Mouse (Mus musculus) lung, embryonic 16.5 days (tissue): ENCODE measurements around the gene Fam185a. TPM values are rescaled to one million over a fixed set of nuclear protein-coding genes. Genes with fewer than 3 reads are reported as not detected.

ENCODE experiments used
- ATAC-seq: fragments of 200-750 bp; cut with Nextera tagmentation; 2 replicates; pipeline ENCODE4 v1.8.0; 2017; ENCODE audit warnings: low read depth, mild to moderate bottlenecking, moderate library complexity
- H3K27ac ChIP-seq: fragments of 300-500 bp; sonication (generic); 2 replicates; pipeline ENCODE4 v1.5.1; 2014; ENCODE audit warnings: mild to moderate bottlenecking, control low read depth, low read length
- H3K27me3 ChIP-seq: fragments of 300-500 bp; sonication (generic); 2 replicates; pipeline ENCODE4 v1.6.1; 2014; ENCODE audit warnings: low read depth, low read length, mixed read lengths; ENCODE audit not compliant: control insufficient read depth, insufficient read depth
- H3K36me3 ChIP-seq: fragments of 300-500 bp; sonication (generic); 2 replicates; pipeline ENCODE4 v1.6.1; 2014; ENCODE audit warnings: low read length; ENCODE audit not compliant: control insufficient read depth, insufficient read depth
- H3K4me1 ChIP-seq: fragments of 300-500 bp; sonication (generic); replicated peaks from 2 replicates; pipeline ENCODE4 v1.6.1; 2014; ENCODE audit warnings: low read length, mixed read lengths; ENCODE audit not compliant: control insufficient read depth, insufficient read depth
- H3K4me2 ChIP-seq: fragments of 300-500 bp; sonication (generic); 2 replicates; pipeline ENCODE4 v1.6.1; 2014; ENCODE audit warnings: low read depth, low read length, control low read depth
- H3K4me3 ChIP-seq: fragments of 300-500 bp; sonication (generic); 2 replicates; pipeline ENCODE4 v1.5.1; 2014; ENCODE audit warnings: mild to moderate bottlenecking, low read length, control low read depth
- H3K9ac ChIP-seq: fragments of 300-500 bp; sonication (generic); 2 replicates; pipeline ENCODE4 v1.6.1; 2014; ENCODE audit warnings: low read length, control low read depth
- H3K9me3 ChIP-seq: fragments of 300-500 bp; sonication (generic); 2 replicates; pipeline ENCODE4 v1.6.1; 2016; ENCODE audit warnings: low read length; ENCODE audit not compliant: control insufficient read depth
- WGBS: fragments of 180-500 bp; shearing (Covaris S2); extraction: QIAGEN DNeasy Blood & Tissue Kit; methylation state at CpG from one replicate; pipeline ENCODE4 v1.1.7; 2014; 5-methylcytosine and 5-hydroxymethylcytosine counted together
- polyA plus RNA-seq: library from polyadenylated mRNA; unstranded; fragments of >200 nt; fragmentation: Nextera tagmentation; extraction: Ambion mirVana; gene quantifications from 2 replicates; pipeline ENCODE4 v1.2.1, GENCODE M21; 2015

The Fam185a gene
- polyA plus RNA-seq, 1 experiment from 2014 or later: 4.0 TPM

DNA sequence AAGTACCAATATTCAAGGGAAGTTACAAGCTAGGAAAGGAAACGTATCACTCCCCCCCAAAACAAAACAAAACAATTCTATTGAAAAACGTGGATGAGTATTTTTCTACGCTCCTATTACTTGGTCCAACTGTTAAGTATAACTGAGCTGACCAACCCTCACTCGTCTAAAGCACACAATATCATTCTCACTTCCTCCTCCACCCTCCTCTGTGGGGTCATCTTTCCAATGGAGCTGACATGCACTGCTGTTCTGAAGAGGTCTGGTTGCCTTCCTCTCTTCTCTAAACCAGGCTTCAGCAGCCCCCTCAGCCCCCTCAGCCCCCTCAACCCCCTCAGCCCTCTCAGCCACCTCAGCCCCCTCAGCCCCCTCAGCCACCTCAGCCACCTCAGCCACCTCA is 85.0 kb downstream of the Fam185a start:
- H3K9me3 ChIP-seq: no peaks in the 10 kb centered on the region
- peaks cover 2% of the 10 kb centered on the region; the same call in 1 of the 2 replicates for H3K4me1 ChIP-seq
- no peak overlapping the region for H3K9ac ChIP-seq
- no peak overlapping the region for H3K4me2 ChIP-seq
- no peaks in the 10 kb centered on the region for H3K27me3 ChIP-seq
- ATAC-seq: no peak
- no peak overlapping the region for H3K27ac ChIP-seq
- no peak overlapping the region for H3K4me3 ChIP-seq
- H3K36me3 ChIP-seq: no peaks in the 10 kb centered on the region
- 71% methylated on average over 4 of the region's 4 CpGs for WGBS

GRCm38 (mm10) chr5:21513363-21513762 is 88.6 kb downstream of the Fam185a start:
- no peaks in the 10 kb centered on the region for H3K27me3 ChIP-seq
- WGBS: 39% methylated on average over 10 of the region's 10 CpGs
- H3K9ac ChIP-seq: no peak overlapping the region
- no peaks in the 10 kb centered on the region for H3K9me3 ChIP-seq
- H3K4me3 ChIP-seq: no peak overlapping the region
- H3K27ac ChIP-seq: no peak overlapping the region
- ATAC-seq: peak; percentile 28; the same call in 1 of the 2 replicates
- H3K36me3 ChIP-seq: no peaks in the 10 kb centered on the region
- peaks cover 2% of the 10 kb centered on the region; the same call in 1 of the 2 replicates for H3K4me1 ChIP-seq
- H3K4me2 ChIP-seq: no peak overlapping the region

DNA sequence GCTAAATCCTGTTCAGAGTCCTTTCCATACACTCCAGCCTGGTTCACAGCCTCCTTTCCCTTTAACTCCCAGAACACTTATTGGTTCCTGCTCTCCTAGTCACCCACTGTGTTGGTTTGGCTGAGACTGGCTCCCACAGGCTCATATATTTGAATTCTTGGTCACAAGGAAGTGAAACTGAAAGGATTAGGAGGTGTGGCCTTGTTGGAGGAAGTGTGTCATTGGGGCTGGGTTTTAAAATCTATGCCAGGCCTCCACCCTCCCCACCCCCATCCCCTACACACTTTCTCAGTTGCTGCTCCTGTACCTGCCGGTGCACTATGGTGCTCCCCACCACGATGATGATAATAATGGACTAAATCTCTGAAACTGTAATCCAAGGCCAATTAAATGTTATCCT is 92.8 kb downstream of the Fam185a start:
- Histone ChIP-seq H3K36me3 (no peaks in the 10 kb centered on the region), H3K4me1 (peaks cover 2% of the 10 kb centered on the region; the same call in 1 of the 2 replicates), H3K27ac (no peak overlapping the region), H3K4me2 (no peak overlapping the region), H3K27me3 (no peaks in the 10 kb centered on the region), H3K9me3 (no peaks in the 10 kb centered on the region), H3K4me3 (no peak overlapping the region), H3K9ac (no peak overlapping the region)
- WGBS: 92% methylated on average over 2 of the region's 2 CpGs
- ATAC-seq: no peak

GRCm38 (mm10) chr5:21518207-21518606 is 93.4 kb downstream of the Fam185a start:
- ATAC-seq: no peak
- Histone ChIP-seq H3K9ac (no peak overlapping the region), H3K27ac (no peak overlapping the region), H3K4me2 (no peak overlapping the region), H3K4me3 (no peak overlapping the region), H3K36me3 (no peaks in the 10 kb centered on the region), H3K27me3 (no peaks in the 10 kb centered on the region), H3K4me1 (no peaks in the 10 kb centered on the region; the same call in 1 of the 2 replicates), H3K9me3 (no peaks in the 10 kb centered on the region)
- 78% methylated on average over 4 of the region's 4 CpGs for WGBS

- H3K27ac ChIP-seq: no peak overlapping the region
- WGBS: 74% methylated on average over 3 of the region's 3 CpGs
- H3K9me3 ChIP-seq: no peaks in the 10 kb centered on the region
- H3K9ac ChIP-seq: no peak overlapping the region
- H3K27me3 ChIP-seq: no peaks in the 10 kb centered on the region
- no peaks in the 10 kb centered on the region for H3K36me3 ChIP-seq
- no peak overlapping the region for H3K4me2 ChIP-seq
- ATAC-seq: no peak
- H3K4me1 ChIP-seq: no peaks in the 10 kb centered on the region
- H3K4me3 ChIP-seq: no peak overlapping the region
Measured at GRCm38 (mm10) chr5:21519166-21519565, 94.4 kb downstream of the Fam185a start.

GRCm38 (mm10) chr5:21526835-21527485 is 102.2 kb downstream of the Fam185a start:
- H3K9ac ChIP-seq: no peak overlapping the region
- H3K4me2 ChIP-seq: no peak overlapping the region; the same call in 1 of the 2 replicates
- H3K36me3 ChIP-seq: no peaks in the 10 kb centered on the region
- H3K27ac ChIP-seq: peak overlapping the region; percentile 78
- 56% methylated on average over 11 of the region's 11 CpGs for WGBS
- H3K27me3 ChIP-seq: no peaks in the 10 kb centered on the region
- ATAC-seq: no peak
- H3K4me1 ChIP-seq: peaks cover 4% of the 10 kb centered on the region; the same call in 1 of the 2 replicates
- no peak overlapping the region for H3K4me3 ChIP-seq
- no peaks in the 10 kb centered on the region for H3K9me3 ChIP-seq

- peak; percentile 87 for ATAC-seq
- peak overlapping the region; percentile 19; the same call in 1 of the 2 replicates for H3K4me2 ChIP-seq
Measured at GRCm38 (mm10) chr5:21527488-21527911, 102.7 kb downstream of the Fam185a start.

GRCm38 (mm10) chr5:21528068-21528842 is 103.5 kb downstream of the Fam185a start:
- H3K4me1 ChIP-seq: peaks cover 4% of the 10 kb centered on the region; the same call in 1 of the 2 replicates
- H3K4me2 ChIP-seq: no peak overlapping the region
- H3K9me3 ChIP-seq: no peaks in the 10 kb centered on the region
- ATAC-seq: peak; percentile 92
- H3K27ac ChIP-seq: peak overlapping the region; percentile 78
- no peaks in the 10 kb centered on the region for H3K27me3 ChIP-seq
- H3K9ac ChIP-seq: no peak overlapping the region
- 58% methylated on average over 15 of the region's 15 CpGs for WGBS
- no peak overlapping the region for H3K4me3 ChIP-seq
- H3K36me3 ChIP-seq: no peaks in the 10 kb centered on the region

More at GRCm38 (mm10) chr5:21527488-21527911, 102.7 kb downstream of the Fam185a start:
- WGBS: 30% methylated on average over 4 of the region's 4 CpGs
- Histone ChIP-seq H3K4me1 (peaks cover 4% of the 10 kb centered on the region; the same call in 1 of the 2 replicates), H3K4me3 (no peak overlapping the region), H3K36me3 (no peaks in the 10 kb centered on the region), H3K9me3 (no peaks in the 10 kb centered on the region), H3K27me3 (no peaks in the 10 kb centered on the region), H3K9ac (no peak overlapping the region), H3K27ac (peak overlapping the region; percentile 78)

DNA sequence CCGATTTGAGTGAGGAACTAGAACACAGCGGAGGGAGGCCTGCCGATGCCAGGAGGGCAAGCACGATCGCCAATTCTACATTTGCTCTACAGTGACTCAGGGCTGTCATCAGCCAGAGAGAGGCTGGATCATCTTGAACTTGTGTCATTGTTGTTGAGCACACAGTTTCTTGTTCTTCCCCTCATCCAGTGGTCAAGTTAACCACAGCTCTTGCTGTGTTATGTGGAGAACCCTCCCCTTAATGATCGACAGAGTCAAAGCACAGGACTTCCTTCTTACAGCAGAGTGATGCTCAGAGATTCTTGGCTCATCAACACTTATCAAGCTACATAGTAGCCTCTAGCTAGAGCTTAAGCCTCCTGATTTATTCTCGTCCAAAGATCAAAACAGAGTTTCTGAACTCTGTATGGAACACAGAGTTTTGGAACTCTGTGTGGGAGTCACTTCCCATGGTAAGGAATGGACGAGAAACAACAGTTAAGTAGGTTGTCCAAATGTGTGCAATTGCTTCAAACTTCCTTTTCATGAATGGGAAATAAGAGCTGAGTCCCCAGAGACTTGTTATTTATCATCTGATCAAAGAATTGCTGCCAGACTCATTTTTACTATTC is 104.5 kb downstream of the Fam185a start:
- WGBS: 74% methylated on average over 8 of the region's 8 CpGs
- Histone ChIP-seq H3K4me3 (no peak overlapping the region), H3K9ac (no peak overlapping the region), H3K9me3 (no peaks in the 10 kb centered on the region), H3K27me3 (no peaks in the 10 kb centered on the region), H3K36me3 (no peaks in the 10 kb centered on the region), H3K4me2 (no peak overlapping the region), H3K27ac (peak overlapping the region; percentile 78), H3K4me1 (peaks cover 4% of the 10 kb centered on the region; the same call in 1 of the 2 replicates)
- no peak for ATAC-seq
